In genomic region chr10:115011911-115012310, GRCm38 (mm10) we compare ENCODE assay signal across 24 mouse cellular contexts.
"Had no signal": no experiment of that assay in that cellular context is flagged by ENCODE, and none has a peak within 500 bp of the region (broad histone marks: within the 10 kb centered on the region; RNA-seq: fewer than 3 reads in every experiment).

No protein-coding gene starts in this region.

- H3K27ac ChIP-seq: heart, adult 2 months; heart, embryonic 13.5 days; heart, embryonic 15.5 days; hindbrain, embryonic 13.5 days; hindbrain, embryonic 15.5 days; kidney, embryonic 15.5 days; kidney, postnatal 0 days; limb, embryonic 13.5 days; limb, embryonic 15.5 days; liver, embryonic 12.5 days had no signal

- DNase-seq: gastrocnemius, postnatal 14 days; gastrocnemius, postnatal 36 days; heart, adult 11 months; heart, adult 2 months; heart, postnatal 14 days; heart, postnatal 36 days; kidney, adult 11 months; kidney, adult 2 months; kidney, adult 9 months; kidney, postnatal 14 days; kidney, postnatal 36 days; layer of hippocampus, adult 9-11 months; layer of hippocampus, postnatal 36 days had no signal

- H3K4me3 ChIP-seq: heart, adult 2 months; heart, embryonic 13.5 days; heart, embryonic 15.5 days; hindbrain, embryonic 13.5 days; hindbrain, embryonic 15.5 days; kidney, embryonic 15.5 days; limb, embryonic 13.5 days; limb, embryonic 15.5 days; liver, embryonic 12.5 days had no signal

- H3K9me3 ChIP-seq: heart, embryonic 13.5 days; heart, embryonic 15.5 days; hindbrain, embryonic 13.5 days; hindbrain, embryonic 15.5 days; kidney, embryonic 15.5 days; limb, embryonic 13.5 days; limb, embryonic 15.5 days; liver, embryonic 12.5 days had no signal

- H3K4me1 ChIP-seq: heart, embryonic 13.5 days; heart, embryonic 15.5 days; kidney, embryonic 15.5 days; liver, embryonic 12.5 days had no signal

- H3K9ac ChIP-seq: heart, embryonic 13.5 days; heart, embryonic 15.5 days; hindbrain, embryonic 13.5 days; hindbrain, embryonic 15.5 days; kidney, embryonic 15.5 days; limb, embryonic 13.5 days; limb, embryonic 15.5 days; liver, embryonic 12.5 days had no signal

- ATAC-seq: intestine, embryonic 16.5 days; liver, embryonic 12.5 days had no signal

- H3K27me3 ChIP-seq: heart, embryonic 13.5 days; heart, embryonic 15.5 days; hindbrain, embryonic 13.5 days; hindbrain, embryonic 15.5 days; kidney, embryonic 15.5 days; limb, embryonic 13.5 days; limb, embryonic 15.5 days; liver, embryonic 12.5 days had no signal

- H3K36me3 ChIP-seq: heart, embryonic 13.5 days; heart, embryonic 15.5 days; hindbrain, embryonic 13.5 days; hindbrain, embryonic 15.5 days; kidney, embryonic 15.5 days; limb, embryonic 13.5 days; limb, embryonic 15.5 days; liver, embryonic 12.5 days had no signal

- H3K4me2 ChIP-seq: heart, embryonic 11.5 days; heart, embryonic 13.5 days; heart, embryonic 15.5 days; hindbrain, embryonic 13.5 days; hindbrain, embryonic 15.5 days; kidney, embryonic 15.5 days; limb, embryonic 13.5 days; limb, embryonic 15.5 days; liver, embryonic 12.5 days had no signal
